Mouse (Mus musculus) liver (tissue): ENCODE measurements around the gene Fbxw8.

ENCODE experiments used
- DNase-seq: peaks from one replicate; pipeline ENCODE4 v3.0.0-alpha.2; 2020; ENCODE audit warnings: mixed read lengths

Gene Fbxw8

DNA sequence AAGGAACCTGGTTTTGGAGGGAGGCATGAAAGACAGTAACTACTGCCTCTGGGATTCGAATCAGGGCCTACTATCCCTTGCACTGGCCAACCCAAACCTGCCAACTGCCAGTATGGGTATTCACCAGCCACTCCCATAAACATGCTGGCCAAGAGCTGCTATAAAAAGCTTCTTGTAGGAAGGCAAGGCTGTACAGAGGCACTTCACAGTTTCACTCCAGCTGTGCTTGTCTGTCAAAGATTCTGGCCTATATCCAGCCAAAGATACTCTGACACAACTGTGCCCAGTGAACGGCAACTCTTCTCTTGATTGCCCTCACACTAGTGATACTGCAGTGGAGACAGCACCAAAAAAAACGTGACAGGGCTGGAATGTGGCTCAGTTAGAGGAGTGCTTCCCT lies 5.6 kb downstream of the Fbxw8 start:
- no peak for DNase-seq

DNA sequence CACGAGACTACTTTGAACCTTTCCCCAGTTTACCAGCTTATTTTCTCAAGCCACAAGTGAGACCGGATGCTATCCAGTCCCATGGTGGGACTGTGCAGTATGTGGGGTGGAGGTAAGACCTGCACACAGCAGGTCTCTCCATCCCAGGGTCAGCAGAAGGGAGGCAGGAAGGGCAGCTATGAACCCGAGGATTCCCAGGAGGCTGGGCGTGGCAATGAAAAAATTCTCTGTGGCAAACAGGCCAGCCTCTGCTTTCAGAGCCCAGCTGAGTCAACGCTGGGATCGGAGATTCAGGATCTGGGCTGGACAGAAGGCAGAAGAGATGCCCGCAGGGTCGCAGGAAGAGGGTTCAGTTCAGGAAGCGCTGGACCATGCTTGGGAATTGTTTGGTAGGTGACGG lies 8.0 kb downstream of the Fbxw8 start:
- no peak for DNase-seq

DNA sequence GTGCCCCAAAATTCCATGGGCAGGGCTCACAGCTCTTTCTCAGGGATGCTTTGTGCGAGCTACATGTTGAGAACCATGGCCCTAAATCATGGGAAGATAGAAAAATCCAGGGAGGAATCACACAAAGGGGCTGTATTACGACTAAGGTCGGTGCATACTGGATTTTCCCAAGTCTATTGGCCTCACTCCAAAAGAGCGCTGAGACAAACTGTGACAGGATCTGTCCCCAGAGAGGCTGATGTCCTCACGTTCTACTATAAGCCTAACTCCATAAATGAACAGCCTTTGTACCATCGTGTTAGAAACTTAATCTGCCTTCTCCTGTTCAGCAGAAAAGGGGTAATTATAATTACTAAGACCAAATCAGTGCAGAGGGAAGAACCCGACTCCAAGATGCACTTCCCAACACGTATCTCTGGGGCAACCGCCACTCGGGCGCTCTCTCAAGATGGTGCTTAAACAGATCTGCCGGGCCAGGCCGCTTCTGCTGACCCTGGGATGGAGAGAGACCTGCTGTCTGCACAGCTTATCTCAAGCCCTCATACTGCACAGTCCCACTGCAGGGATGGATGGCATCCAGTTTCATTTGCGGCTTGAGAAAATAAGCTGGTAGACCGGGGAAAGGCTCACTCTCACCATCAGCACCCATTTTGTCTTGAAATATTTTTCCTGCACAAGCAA lies 9.1 kb downstream of the Fbxw8 start:
- no peak for DNase-seq

DNA sequence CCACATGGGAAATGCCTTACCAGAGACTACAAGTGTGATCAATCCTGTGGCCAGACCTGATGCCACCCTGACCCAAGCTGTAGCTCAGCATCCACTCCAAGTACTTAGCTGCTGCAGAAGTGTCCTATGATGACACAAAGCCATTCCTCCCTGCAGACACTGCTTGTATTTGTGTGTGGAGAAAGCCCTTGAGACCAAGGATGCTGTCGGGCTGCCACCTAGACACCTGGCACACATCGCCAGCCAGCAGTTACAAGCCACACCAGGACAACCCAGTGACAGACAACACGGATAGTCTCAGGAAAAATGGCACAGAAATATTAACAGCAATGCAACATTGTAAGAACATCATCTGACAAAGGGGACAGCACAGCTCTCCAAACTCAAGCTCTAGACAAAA lies 9.8 kb downstream of the Fbxw8 start:
- no peak for DNase-seq

DNA sequence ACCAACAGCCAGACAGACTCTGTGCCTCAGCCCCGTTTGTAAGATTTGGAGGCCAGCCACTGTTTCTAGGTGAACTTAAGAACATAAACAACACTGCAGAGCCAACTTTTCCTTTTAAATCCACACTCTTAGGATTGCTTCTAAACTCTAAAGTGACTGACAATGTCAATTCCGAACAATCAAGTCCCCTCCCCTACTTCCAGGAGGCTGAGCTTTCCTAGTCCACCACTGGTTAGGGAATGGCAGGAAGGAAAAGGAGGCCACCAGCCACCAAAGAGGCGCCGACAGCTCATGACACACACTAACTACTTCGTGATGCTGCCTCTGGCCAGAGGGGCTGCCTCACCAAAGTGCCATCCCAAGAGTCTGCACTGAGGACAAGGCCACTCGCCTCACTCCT lies 10.5 kb downstream of the Fbxw8 start:
- DNase-seq, result no peak

DNA sequence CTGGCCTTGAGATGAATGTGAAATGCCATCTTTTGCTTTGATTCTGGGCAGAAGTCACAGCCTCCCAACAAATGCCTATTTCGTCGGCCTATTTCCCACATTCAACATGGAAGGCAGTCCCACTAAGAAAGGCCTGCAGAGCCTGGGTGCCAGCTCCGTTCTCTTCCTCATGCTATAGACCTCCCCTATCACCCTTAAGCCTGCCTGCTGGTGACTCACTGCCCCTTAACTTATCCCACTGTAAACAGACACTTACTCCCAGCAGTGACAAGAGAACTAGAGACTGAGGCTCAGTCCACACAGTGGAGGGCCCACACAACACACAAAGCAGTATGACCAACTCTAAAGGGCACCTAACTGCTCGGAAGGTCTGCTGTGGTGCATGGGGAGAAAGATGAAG lies 10.9 kb downstream of the Fbxw8 start:
- DNase-seq, result no peak

DNA sequence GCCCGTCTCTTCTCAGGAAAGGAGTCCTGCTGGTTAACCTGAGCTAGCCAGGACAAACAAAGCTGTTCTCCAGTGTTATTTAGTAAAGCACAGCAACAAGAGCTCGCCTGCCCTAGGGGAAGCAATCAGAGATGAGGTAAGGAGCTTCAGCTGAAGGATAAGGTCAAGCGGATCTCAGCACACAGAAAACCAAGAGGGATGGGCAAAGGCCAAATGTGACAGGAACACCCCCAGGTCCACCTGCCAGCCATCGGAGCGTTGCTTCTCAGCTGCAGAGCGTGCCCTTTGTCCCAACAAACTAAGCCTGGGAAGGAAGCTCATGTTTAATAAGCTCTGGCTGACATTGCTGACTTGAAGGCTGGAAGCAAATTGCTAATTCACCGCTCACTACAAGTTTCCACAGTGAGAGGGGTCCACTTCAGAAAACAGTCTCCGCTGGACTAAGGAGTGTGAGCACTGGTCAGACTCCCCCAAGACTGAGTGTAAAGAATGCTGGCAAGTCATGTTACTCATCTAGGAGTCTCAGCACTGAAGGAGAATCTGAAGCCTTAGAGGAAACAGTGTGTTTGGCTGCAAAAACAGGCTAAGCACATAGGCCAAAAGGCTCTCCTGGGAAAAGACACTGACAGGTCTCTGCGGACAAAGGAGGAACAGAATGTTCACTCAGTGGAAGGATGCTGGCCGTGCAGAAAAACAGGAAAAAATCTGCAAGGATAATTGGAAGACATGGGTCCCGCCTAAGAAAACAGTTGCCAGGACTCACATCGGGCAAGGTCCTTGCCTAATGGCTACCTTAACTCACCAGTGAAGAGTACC lies 11.8 kb downstream of the Fbxw8 start:
- DNase-seq, result no peak

GRCm38 (mm10) chr5:118142471-118142870 lies 12.8 kb downstream of the Fbxw8 start:
- no peak for DNase-seq

DNA sequence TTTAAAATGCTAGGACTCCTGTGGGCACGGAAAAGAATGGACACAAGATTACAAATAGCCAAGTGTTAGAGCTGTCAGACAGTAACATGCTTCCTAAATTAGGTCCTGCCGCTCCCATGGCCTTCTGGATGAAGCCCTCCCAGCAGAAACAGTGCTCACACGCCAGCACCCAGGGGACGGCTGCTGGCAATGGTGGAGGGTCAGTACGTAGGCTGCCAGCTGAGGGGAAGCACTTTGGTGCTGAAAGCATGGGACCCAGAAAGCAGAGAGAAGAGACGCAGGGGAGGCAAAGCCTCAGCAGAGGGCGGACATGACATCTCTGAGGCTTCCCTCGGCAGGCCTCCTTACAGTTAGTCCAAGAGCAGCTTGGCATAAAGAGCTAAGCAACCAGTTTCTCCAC lies 15.6 kb downstream of the Fbxw8 start:
- DNase-seq, result no peak

DNA sequence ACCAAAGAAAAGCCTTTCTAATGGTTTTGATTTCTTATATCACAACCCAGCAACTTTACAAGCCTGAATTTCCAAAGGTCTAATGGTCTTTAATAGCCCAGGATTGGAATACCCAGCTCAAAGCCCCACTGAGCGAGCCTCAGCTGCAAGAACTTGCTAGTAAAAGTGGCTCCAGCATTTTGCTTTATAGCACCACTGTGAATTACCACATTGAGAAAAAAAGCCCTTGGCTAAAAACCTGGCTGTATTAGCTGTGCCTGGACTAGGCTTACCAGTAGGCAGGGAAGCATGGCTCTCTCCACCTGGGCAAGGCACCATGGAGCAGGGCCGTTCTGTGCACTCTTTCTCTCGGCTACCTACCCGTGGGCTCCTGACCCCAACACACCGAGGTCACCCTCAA lies 18.9 kb downstream of the Fbxw8 start:
- no peak for DNase-seq

DNA sequence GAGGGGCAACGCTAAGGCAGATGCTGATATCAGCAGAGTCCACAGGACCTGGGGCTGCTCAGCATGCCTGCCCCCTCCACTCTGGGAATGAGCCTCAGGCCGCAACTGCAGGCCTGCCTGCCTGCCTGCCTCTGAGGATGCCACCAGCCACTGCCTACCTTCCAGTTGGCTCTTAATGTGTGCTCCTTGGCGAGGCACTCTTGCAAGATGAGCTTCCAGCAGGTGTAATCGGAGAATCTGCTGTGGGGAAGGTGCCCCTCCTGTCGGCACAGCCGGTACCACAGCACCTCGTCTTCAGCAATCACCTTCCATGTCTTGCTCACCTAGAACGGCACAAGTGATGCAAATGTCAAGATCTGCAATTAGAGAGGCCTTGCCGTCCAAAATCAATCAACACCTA lies 26.6 kb downstream of the Fbxw8 start:
- DNase-seq, result no peak

DNA sequence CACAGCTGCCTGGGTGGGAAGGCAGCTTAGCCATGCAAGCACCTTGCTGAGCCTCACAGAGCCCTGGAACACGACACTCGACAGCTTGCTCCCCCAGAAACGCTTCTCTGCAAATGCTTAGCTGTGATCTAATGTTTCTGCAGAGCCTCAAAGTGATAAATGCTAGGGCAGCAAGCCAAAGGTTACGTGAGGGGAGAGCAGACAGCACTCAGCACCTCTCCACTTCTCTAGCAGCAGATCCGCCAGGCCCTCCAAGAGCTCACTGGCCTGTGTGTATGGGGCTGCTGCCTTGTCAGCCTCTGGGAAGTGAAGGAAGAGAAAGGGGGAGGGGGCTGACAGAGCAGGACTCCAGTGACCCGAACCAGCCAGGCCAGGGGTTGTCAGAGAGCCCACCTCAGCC lies 27.1 kb downstream of the Fbxw8 start:
- DNase-seq, result no peak

- no peak for DNase-seq
These were observed 28.6 kb downstream of the Fbxw8 start for GRCm38 (mm10) chr5:118126671-118127070.

GRCm38 (mm10) chr5:118123096-118123495 lies 32.2 kb downstream of the Fbxw8 start:
- no peak for DNase-seq

DNA sequence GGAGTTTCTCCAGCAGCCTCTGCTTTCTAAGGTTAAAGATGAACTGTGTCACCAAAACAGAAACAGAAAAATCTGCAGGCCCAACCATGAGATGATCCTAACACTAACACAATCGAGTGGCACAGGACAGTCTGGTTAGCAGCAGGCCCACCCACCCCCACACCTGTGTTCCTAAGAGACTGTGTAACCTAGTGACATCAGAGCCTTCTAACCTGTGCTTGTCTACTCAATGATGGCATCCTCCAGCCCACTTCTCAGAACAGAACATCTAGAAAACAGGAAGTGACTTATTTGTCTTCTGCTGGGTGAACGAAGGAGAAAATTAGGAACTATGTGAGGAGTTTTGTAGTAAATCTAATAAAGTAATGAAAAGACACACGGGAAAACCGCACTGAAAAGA lies 33.3 kb downstream of the Fbxw8 start:
- DNase-seq, result no peak

- no peak for DNase-seq
These were observed 34.6 kb downstream of the Fbxw8 start for GRCm38 (mm10) chr5:118120670-118121069.

GRCm38 (mm10) chr5:118118922-118119321 lies 36.3 kb downstream of the Fbxw8 start:
- DNase-seq, result no peak

DNA sequence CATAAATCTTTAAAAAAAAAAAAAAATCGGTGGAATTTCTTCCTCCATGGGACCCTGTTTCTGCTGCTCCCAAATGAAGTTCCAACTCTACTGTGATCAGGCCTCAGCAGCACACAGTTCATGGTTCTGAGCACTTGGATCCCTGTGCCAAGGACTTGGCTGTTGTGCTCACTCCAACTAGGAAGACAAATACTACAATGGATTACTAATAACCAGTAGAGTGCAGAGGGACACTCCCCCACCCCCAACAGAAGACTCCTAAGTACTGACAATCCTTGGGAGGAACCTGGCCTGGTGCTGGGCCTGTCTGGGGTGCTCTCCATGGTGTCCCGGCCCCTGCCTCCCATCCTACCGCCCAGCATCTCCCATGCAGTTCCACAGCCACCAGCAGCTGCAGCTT lies 36.9 kb downstream of the Fbxw8 start:
- DNase-seq, result no peak

- DNase-seq, result no peak
These were observed 41.6 kb downstream of the Fbxw8 start for GRCm38 (mm10) chr5:118113617-118114016.

DNA sequence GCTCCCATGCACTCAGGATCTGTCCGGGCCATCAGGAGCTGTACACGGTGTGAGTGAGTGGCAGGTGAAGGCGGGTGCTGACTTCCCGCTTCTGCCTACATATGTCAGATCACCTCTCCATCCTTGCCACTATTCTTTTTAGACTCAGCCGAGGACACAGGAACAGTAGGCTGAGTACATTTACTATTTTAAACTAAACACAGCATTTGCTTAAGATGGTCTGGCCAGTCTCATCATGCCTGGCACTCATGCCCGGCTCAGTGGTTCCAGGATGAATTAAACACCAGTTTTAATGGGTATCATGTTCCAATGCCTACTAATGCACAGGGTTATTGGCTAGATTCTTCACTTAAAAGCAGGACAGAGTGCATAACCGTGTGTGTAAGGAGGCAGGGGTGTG lies 42.2 kb downstream of the Fbxw8 start:
- DNase-seq, result no peak

- no peak for DNase-seq
These were observed 46.3 kb downstream of the Fbxw8 start for GRCm38 (mm10) chr5:118108794-118109440.

DNA sequence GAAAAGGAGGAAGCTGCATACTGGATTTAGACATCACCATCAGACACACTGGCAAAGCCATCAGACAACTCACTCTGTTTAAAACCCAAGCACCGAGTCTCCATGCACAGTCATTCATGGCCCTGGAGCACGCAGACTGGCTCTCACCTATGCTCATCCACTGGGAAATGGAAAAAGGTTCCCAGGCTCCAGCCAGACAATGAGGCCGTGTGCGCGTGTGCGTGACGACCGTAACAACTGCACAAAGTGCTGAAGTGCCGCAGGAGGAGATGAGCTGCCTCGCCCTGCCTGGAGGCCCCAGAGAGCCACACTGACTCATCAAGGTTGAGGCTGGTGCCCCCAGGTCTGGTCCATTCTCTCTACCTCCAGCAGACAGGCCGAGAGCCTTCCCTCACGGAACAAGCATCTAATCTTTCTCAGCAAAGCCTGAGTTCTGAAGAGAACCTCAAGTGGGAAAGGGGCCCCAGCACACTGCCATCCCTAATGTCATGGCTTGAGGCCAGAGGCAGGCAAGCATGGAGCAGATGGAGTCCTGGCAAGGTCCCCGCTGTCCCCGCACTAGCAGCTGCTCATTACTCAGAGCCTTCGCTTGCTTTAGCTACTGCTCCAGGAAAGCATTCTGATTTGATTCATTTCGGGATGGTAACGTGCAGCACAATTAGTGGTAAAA lies 47.0 kb downstream of the Fbxw8 start:
- DNase-seq, result no peak

- no peak for DNase-seq
These were observed 48.6 kb downstream of the Fbxw8 start for GRCm38 (mm10) chr5:118106667-118107066.

DNA sequence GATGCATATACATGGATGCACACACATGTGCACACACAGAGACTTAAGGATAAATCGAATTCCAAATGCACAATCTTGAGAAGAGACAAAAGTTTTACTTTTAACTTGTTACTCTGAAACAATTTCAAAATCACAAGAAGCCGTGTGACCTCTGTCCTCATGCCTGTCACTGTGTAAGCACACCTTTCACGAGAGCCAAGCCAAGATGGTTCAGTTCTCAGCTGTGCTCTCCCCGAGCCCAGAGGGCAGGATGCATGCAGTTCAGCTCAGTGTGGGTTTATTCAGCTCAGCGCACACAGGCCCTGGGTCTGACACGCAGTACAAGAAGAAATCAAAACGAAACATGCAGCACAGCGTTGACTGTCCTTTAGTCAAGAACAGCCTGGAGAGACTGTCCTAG lies 49.7 kb downstream of the Fbxw8 start:
- DNase-seq, result no peak
